In the genomic region with DNA sequence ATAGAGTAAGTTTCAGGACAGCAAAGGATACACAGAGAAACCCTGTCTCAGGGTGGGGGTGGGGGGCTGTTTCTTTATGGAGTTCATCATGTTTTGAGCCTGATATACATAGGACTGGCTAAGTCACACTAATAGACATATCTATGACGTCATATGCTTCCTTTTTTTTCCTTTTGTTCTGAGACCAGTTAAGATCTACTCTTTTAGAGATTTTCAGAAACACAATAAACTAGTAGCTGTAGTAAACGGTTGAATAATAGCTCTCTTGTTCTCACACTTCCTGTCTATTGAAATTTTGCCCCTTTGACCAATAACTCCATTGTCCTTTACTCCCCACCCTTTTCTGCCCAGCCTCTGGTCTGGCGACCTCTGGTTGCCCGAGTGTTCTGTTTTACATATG, we compare ENCODE assay signal across 16 mouse cellular contexts.
"Had no signal": no experiment of that assay in that cellular context is flagged by ENCODE, and none has a peak within 500 bp of the region (broad histone marks: within the 10 kb centered on the region; RNA-seq: fewer than 3 reads in every experiment).

No protein-coding gene starts in this region.

- DNase-seq: lung, adult 18-20 months; lung, embryonic 14.5 days; lung, postnatal 14 days; lung, postnatal 4 days; midbrain, embryonic 14.5 days; right cerebral cortex, postnatal 14 days; thymus, adult 2 months; thymus, postnatal 25 days; thymus, postnatal 4 days had no signal

- H3K9me3 ChIP-seq: midbrain, embryonic 12.5 days; neural tube, embryonic 12.5 days; stomach, embryonic 15.5 days had no signal

- H3K4me1 ChIP-seq: midbrain, embryonic 12.5 days; neural tube, embryonic 12.5 days; stomach, embryonic 15.5 days had no signal

- ATAC-seq: midbrain, embryonic 16.5 days had no signal

- H3K4me3 ChIP-seq: midbrain, embryonic 10.5 days; midbrain, embryonic 12.5 days; myocyte; neural tube, embryonic 12.5 days; stomach, embryonic 15.5 days had no signal

- H3K27me3 ChIP-seq: neural tube, embryonic 12.5 days; stomach, embryonic 15.5 days had no signal

- H3K9ac ChIP-seq: lung, embryonic 14.5 days; midbrain, embryonic 12.5 days; neural tube, embryonic 12.5 days; stomach, embryonic 15.5 days had no signal

- H3K4me2 ChIP-seq: lung, embryonic 14.5 days; midbrain, embryonic 12.5 days; neural tube, embryonic 12.5 days; stomach, embryonic 15.5 days had no signal

- H3K36me3 ChIP-seq: midbrain, embryonic 10.5 days; midbrain, embryonic 12.5 days; neural tube, embryonic 12.5 days; stomach, embryonic 15.5 days had no signal

- H3K27ac ChIP-seq: midbrain, embryonic 10.5 days; midbrain, embryonic 12.5 days; neural tube, embryonic 12.5 days; stomach, embryonic 15.5 days; stomach, postnatal 0 days had no signal
